Mouse (Mus musculus) duodenum, adult 2 months (tissue): Measurements from ENCODE around the gene Manf. TPM values are rescaled to one million over a fixed set of nuclear protein-coding genes. Genes with fewer than 3 reads are reported as not detected.

Experiments
- polyA plus RNA-seq: library from polyadenylated mRNA; depleted of rRNA; stranded (reverse); fragments of >200 nt; gene quantifications from 2 replicates; pipeline ENCODE4 v1.2.3, GENCODE M21; 2012; ENCODE audit warnings: low replicate concordance; rRNA removed

The Manf gene
- polyA plus RNA-seq = 9.9 and 31.2 TPM in 2 replicates

DNA sequence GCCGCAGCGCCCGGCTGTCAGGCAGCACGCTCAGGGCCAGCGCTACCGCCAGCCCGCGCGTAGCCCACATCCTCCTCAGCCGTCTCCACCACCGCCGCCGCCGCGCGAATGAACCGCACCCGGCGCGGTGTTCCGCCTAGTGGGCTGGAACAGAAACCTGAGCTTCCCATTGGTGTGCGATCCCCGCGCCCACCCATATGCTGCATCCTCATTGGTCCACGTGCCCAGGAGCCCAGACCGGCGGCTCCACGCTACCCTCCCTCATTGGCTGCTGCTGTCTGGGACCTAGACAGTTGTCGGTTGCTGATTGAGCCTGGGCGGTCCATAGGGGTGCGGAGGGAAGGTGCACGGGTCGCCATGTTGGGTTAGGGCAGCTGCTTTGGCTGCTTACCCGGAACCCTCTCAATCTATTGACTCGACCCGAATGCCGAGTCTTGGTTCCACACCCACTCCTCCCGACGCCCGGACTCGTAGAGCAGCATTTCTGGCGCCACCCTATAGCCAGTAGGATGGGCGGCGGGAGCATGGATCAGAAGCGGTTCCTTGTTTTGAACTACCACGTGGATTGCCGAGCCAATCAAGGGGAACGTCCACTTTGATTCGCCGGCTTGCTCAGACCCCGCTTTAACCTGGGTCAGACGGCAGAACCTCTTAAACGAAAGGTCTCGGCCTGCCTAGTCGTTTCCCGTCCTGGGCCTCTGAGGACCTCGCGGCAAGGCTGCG lies at the start of gene Manf:
Manf (minus strand) TSS at position 151 of the 723 bp plus-strand sequence.

DNA sequence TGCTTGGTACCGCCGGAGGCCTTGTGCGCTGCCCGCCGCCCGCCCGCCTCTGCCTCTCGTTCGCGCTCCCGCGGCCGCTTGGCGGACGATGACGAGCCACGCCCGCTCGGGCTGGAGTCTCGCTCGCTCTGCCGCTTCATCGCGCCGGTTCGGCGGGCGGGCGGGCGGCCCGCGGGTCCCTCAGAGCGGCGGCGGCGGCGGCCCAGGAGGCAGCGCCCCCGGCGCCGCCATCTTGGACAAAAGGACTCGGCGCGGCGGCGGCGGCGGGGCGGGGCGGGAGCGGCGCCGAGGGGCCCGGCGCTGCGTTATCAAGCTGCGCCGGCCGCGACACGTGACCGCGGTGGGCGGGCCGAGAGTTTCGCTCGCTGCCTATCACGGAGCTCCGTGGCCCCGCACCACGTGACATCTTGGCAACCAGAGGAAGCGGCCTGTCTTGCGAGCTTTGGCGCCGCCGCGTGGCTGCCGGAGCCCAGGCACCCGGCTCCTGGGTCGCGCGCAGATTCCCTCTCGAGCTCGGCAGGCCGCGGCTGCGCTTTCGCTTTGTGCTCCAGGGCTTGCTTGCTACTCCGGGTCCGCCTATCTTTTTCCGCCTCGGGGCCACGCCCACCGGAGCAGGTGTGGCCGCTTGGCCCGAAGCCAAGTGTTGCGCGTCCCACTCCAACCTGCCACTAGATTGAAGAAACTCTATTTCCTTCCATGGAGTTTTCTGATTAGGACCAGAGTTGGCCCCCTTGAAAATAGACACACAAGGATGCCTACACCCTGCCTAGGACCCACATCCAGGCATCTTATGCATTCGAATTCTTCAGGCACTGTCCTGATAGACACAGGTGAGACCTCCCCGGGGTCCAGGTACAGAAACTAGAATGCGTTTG lies 4.7 kb downstream of the Manf start, which contains the start of gene Rbm15b:
Rbm15b (minus strand) TSS at position 601 of the 875 bp plus-strand sequence.

DNA sequence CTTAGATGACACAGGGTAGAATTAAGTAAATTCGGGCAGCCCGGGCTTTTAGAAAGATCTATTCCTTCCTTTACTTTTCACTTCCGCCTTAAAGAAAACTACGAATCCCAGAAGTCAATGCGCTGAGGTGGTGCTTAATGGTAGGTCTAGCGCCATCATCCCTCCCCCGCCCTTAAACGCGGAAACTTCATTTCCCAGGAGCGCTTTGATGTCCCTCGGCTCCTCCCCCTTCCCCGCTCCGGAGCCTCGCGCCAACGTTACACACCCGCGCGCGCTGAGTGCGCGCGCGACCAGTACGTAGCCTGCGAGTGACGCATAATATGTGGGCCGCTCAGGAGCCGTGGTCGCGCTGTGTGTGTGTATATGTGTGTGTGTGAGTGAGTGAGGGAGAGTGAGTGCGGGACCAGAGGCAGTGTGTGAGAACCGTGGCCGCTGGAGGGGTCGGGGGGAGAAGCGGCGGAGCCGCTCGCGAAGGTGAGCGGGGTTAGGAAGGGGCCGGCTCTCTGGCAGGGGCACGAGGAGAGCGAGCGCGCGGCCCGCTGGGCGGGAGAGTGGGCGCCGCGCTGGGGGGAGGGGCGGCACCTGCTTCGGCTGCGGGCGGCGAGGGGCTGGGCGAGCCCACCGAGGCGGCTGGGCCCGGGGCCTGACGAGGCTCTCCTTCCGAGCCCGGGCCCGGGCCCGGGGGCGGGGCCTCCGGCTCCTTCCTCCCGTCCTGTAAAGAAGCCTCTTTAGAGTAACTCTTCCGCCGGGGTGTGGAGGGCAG lies 70.0 kb downstream of the Manf start, which contains the start of gene Dcaf1:
Dcaf1 (plus strand) TSS at position 257 of the 763 bp plus-strand sequence.

DNA sequence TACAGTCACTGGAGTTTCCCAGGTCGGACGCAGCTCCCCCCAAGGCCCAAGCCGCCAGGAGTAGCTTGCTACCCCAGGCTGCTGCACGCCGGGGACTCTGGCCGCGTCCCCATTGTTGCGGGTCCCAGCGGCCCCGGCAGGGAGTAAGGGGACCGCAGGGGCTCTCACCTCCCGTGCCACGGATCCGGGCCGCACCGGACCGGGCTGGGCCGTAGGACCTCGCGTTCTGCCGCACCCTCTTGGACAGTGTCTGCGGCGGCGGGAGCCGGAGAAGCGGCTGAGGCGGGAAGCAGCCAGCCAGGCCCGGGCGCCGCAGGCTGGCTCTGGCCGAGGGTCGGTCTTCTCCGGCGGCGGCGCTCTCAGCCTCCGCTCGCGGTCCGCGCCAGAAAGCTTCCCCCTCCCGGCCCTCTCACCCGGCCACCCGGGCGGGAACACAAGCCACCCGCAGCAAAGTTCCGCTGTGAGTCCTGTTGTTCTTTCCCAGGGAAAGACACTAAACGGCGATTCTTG lies 102.9 kb downstream of the Manf start, which contains the start of gene Rad54l2:
Rad54l2 (minus strand) TSS at position 383 of the 510 bp plus-strand sequence.

Other genes starting within 250 kb of the Manf start
- gene Grm2, start 235.9 kb downstream of the Manf start, polyA plus RNA-seq = 0.06 TPM in 2 replicates
- gene Tex264, start 206.1 kb downstream of the Manf start, polyA plus RNA-seq = 65.2 and 86.0 TPM in 2 replicates
- gene Rad54l2, start 102.8 kb downstream of the Manf start, polyA plus RNA-seq = 28.3 and 34.4 TPM in 2 replicates
- 3.1 and 5.4 TPM in 2 replicates for gene Dcaf1, start 70.1 kb downstream of the Manf start, polyA plus RNA-seq
- 8.0 and 8.1 TPM in 2 replicates for gene Rbm15b, start 4.6 kb downstream of the Manf start, polyA plus RNA-seq